Mouse (Mus musculus) stomach, postnatal 0 days (tissue): ENCODE results near the gene Fbxl17. TPM values are rescaled to one million over a fixed set of nuclear protein-coding genes. Genes with fewer than 3 reads are reported as not detected.
A peak's percentile ranks its signal among the peaks of the same experiment; 100 is the strongest.

Experiments
- ATAC-seq: fragments of 200-750 bp; cut with Nextera tagmentation; 2 replicates; pipeline ENCODE4 v1.8.0; 2017; ENCODE audit not compliant: low FRiP score, low TSS enrichment
- DNase-seq: peaks from one replicate; pipeline ENCODE4 v3.0.0-alpha.2; 2016; ENCODE audit warnings: low spot score
- H3K27ac ChIP-seq: fragments of 300-500 bp; sonication (generic); replicated peaks from 2 replicates; pipeline ENCODE4 v1.5.1; 2014; ENCODE audit warnings: mild to moderate bottlenecking, control low read depth
- H3K27me3 ChIP-seq: fragments of 300-500 bp; sonication (generic); 2 replicates; pipeline ENCODE4 v1.6.1; 2014; ENCODE audit warnings: low read length; ENCODE audit not compliant: control insufficient read depth, insufficient read depth
- H3K36me3 ChIP-seq: fragments of 300-500 bp; sonication (generic); 2 replicates; pipeline ENCODE4 v1.6.1; 2014; ENCODE audit warnings: low read length, mixed read lengths; ENCODE audit not compliant: control insufficient read depth, insufficient read depth
- H3K4me1 ChIP-seq: fragments of 300-500 bp; sonication (generic); replicated peaks from 2 replicates; pipeline ENCODE4 v1.6.1; 2014; ENCODE audit warnings: antibody characterized with exemption; ENCODE audit not compliant: control insufficient read depth, insufficient read depth
- H3K4me2 ChIP-seq: fragments of 300-500 bp; sonication (generic); replicated peaks from 2 replicates; pipeline ENCODE4 v1.6.1; 2014; ENCODE audit warnings: low read depth, mild to moderate bottlenecking, control low read depth, moderate library complexity
- H3K4me3 ChIP-seq: fragments of 300-500 bp; sonication (generic); 2 replicates; pipeline ENCODE4 v1.5.1; 2014; ENCODE audit warnings: low read depth, low read length, control low read depth
- H3K9ac ChIP-seq: fragments of 300-500 bp; sonication (generic); 2 replicates; pipeline ENCODE4 v1.6.1; 2014; ENCODE audit warnings: mild to moderate bottlenecking, low read length, control low read depth, mixed read lengths
- H3K9me3 ChIP-seq: fragments of 300-500 bp; sonication (generic); 2 replicates; pipeline ENCODE4 v1.6.1; 2016; ENCODE audit warnings: low read length; ENCODE audit not compliant: control insufficient read depth
- CTCF ChIP-seq: IDR thresholded peaks from 2 replicates; pipeline ENCODE4 v1.5.1; 2016; ENCODE audit warnings: antibody characterized with exemption, low read depth, mild to moderate bottlenecking, moderate library complexity
- EP300 ChIP-seq: optimal IDR thresholded peaks from 2 replicates; pipeline ENCODE3; 2016; ENCODE audit warnings: antibody characterized with exemption
- WGBS: fragments of 180-500 bp; shearing (Covaris S2); extraction: QIAGEN DNeasy Blood & Tissue Kit; methylation state at CpG from one replicate; pipeline ENCODE4 v1.1.7; 2014; 5-methylcytosine and 5-hydroxymethylcytosine counted together
- polyA plus RNA-seq: library from polyadenylated mRNA; unstranded; fragments of >200 nt; fragmentation: Nextera tagmentation; extraction: Ambion mirVana; gene quantifications from 2 replicates; pipeline ENCODE4 v1.2.1, GENCODE M21; 2015

Gene Fbxl17
- polyA plus RNA-seq, 1 experiment from 2014 or later = 3.6 TPM

GRCm38 (mm10) chr17:63510451-63510850 is 10.6 kb upstream of the Fbxl17 start:
- TF ChIP-seq EP300 = no peak
- Histone ChIP-seq H3K4me1 (no peaks in the 10 kb centered on the region), H3K4me2 (no peak overlapping the region), H3K36me3 (no peaks in the 10 kb centered on the region), H3K9me3 (no peaks in the 10 kb centered on the region), H3K4me3 (no peak overlapping the region), H3K27ac (no peak overlapping the region), H3K9ac (no peak overlapping the region), H3K27me3 (no peaks in the 10 kb centered on the region)
- DNase-seq = no peak
- no peak for ATAC-seq
- 54% methylated on average over 2 of the region's 2 CpGs for WGBS

GRCm38 (mm10) chr17:63501091-63501490 is 1.3 kb upstream of the Fbxl17 start:
- H3K27ac ChIP-seq = peak overlapping the region; percentile 99

GRCm38 (mm10) chr17:63500156-63500834 is 478 bp upstream of the Fbxl17 start:
- under 1% methylated on average over 35 of the region's 78 CpGs for WGBS
- Histone ChIP-seq H3K4me1 (peaks cover 2% of the 10 kb centered on the region; the same call in 1 of the 2 replicates), H3K36me3 (no peaks in the 10 kb centered on the region), H3K27ac (peak overlapping the region; percentile 99), H3K4me3 (peak overlapping the region; percentile 89), H3K9me3 (no peaks in the 10 kb centered on the region), H3K27me3 (no peaks in the 10 kb centered on the region), H3K4me2 (peak overlapping the region; percentile 91), H3K9ac (peak overlapping the region; percentile 99)
- TF ChIP-seq EP300 = no peak
- no peak for TF ChIP-seq CTCF
- ATAC-seq = peak; percentile 85
- DNase-seq = peak; percentile 83

More at GRCm38 (mm10) chr17:63501091-63501490, 1.3 kb upstream of the Fbxl17 start:
- H3K4me1 ChIP-seq = peaks cover 2% of the 10 kb centered on the region; the same call in 1 of the 2 replicates
- no peaks in the 10 kb centered on the region for H3K36me3 ChIP-seq
- H3K9me3 ChIP-seq = no peaks in the 10 kb centered on the region
- no peak overlapping the region for H3K9ac ChIP-seq
- 90% methylated on average over 6 of the region's 6 CpGs for WGBS
- peak overlapping the region; percentile 91; the same call in 1 of the 2 replicates for H3K4me2 ChIP-seq
- no peak for DNase-seq
- H3K4me3 ChIP-seq = no peak overlapping the region
- no peak for TF ChIP-seq CTCF
- no peak for TF ChIP-seq EP300
- ATAC-seq = no peak
- H3K27me3 ChIP-seq = no peaks in the 10 kb centered on the region

- peak; percentile 57 for DNase-seq
- under 1% methylated on average over 61 of the region's 90 CpGs for WGBS
- TF ChIP-seq CTCF = no peak
- no peak for TF ChIP-seq EP300
- Histone ChIP-seq H3K9me3 (no peaks in the 10 kb centered on the region), H3K4me2 (peak overlapping the region; percentile 91), H3K27ac (peak overlapping the region; percentile 99), H3K27me3 (no peaks in the 10 kb centered on the region), H3K4me1 (peaks cover 2% of the 10 kb centered on the region; the same call in 1 of the 2 replicates), H3K9ac (peak overlapping the region; percentile 99), H3K36me3 (no peaks in the 10 kb centered on the region), H3K4me3 (peak overlapping the region; percentile 89)
- ATAC-seq = peak; percentile 79
Observed at GRCm38 (mm10) chr17:63498717-63499635, 841 bp downstream of the Fbxl17 start.

- WGBS = 15% methylated on average over 6 of the region's 6 CpGs
- Histone ChIP-seq H3K36me3 (no peaks in the 10 kb centered on the region), H3K4me1 (peaks cover 2% of the 10 kb centered on the region; the same call in 1 of the 2 replicates), H3K4me2 (peak overlapping the region; percentile 91), H3K27me3 (no peaks in the 10 kb centered on the region), H3K4me3 (peak overlapping the region; percentile 89), H3K9me3 (no peaks in the 10 kb centered on the region), H3K9ac (peak overlapping the region; percentile 99), H3K27ac (peak overlapping the region; percentile 99; the same call in 1 of the 2 replicates)
- ATAC-seq (no peak), DNase-seq (no peak)
- TF ChIP-seq EP300 (no peak), CTCF (no peak)
Observed at GRCm38 (mm10) chr17:63498182-63498716, 1.6 kb downstream of the Fbxl17 start.
